Mouse (Mus musculus): ENCODE results near the gene Arglu1. TPM values are rescaled to one million over a fixed set of nuclear protein-coding genes. Genes with fewer than 3 reads are reported as not detected.

Arglu1 gene
- 78.4 and 85.9 TPM in 2 replicates for polyA plus RNA-seq (2014; fragmentation: Nextera tagmentation; extraction: Ambion mirVana)

DNA sequence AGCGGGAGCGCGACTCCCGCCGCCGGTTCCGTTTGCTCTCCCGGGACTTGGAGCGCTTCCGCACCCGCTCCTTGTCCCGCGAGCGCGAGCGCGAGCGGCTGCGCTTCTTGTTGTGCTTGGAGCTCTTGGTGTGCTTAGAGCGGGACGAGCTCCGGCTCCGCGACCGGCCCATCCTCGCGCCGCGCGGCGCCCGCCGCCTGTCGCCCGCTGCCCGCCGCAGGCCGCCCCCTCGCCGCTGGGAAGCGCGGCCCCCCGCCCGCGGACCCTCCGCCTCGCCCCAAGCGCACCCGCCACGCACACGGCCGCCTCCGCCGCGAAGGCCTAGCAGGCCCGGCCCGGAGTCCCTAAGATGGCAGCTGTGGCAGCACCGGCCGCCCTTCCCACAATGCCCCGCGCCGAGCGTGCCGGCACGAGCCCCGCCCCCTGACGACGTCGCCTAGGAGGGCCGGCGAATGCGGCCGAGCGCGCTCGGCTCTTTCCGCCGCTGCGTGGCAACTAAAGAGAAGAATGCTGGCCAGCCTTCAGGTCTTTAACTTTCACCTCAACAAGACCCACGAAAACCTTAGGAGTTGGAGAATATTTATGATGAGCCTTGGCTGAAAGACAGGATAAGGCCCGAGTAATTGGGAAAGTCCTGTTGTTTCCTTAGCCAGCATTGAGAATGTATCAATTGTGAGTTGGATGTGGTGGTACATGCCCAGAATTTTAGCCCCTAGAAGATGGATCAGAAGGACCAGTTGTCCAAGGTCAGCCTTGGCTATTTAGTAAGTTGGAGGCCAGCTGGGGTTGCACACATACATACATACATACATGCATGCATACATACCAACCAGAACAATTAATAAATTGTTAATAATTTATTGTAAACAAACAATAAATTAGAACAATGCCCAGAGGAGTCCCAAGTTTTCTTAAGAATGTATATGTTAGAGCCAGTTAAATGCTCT is at the start of gene Arglu1:
Arglu1 (minus strand) TSS at position 376 of the 947 bp plus-strand sequence.
- H3K27ac ChIP-seq (ENCODE audit: low read depth, low read length): peak within 1 kb of the TSS; percentile 95
- peak within 1 kb of the TSS; percentile 68 for H3K4me3 ChIP-seq (ENCODE audit: low read depth, low read length)
- under 1% methylated on average over 42 of the region's 81 CpGs for WGBS (ENCODE audit: insufficient replicate concordance)
- peak; percentile 93 for ATAC-seq (replicated peaks; ENCODE audit: insufficient number of reproducible peaks, low FRiP score, low TSS enrichment)
- H3K9me3 ChIP-seq (replicated peaks; ENCODE audit: control insufficient read depth, low read length): no peaks in the 10 kb centered on the region
- peaks cover 25% of the 10 kb centered on the region for H3K4me1 ChIP-seq (ENCODE audit: control insufficient read depth, insufficient read depth, low read length)
- no peaks in the 10 kb centered on the region for H3K36me3 ChIP-seq (ENCODE audit: control insufficient read depth, insufficient read depth, low read length)
- no peaks in the 10 kb centered on the region for H3K27me3 ChIP-seq (ENCODE audit: control insufficient read depth, insufficient read depth, low read length)
- peak within 1 kb of the TSS; percentile 90 for H3K4me2 ChIP-seq
- H3K9ac ChIP-seq (ENCODE audit: low read depth, low read length): peak within 1 kb of the TSS; percentile 99

DNA sequence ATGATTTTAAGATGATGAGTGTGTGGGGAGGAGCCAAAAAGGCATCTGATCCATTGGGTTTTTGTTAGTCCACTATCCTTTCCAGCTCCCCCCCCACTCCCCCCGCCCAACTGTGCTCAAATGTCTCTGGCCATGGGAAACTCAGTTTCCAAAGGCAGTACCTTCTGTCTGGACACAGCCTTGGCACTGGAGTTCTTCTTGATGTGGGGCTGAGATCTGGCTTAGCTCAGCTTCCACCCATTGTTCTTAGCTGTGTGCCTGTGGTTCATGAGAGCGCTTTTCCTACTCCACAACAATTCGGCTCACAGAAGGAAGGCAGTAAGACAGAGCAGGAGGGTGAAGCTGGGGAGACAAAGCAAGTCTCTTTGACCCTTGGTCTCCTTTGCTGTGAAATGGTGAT is 47.0 kb upstream of the Arglu1 start:
- no peaks in the 10 kb centered on the region for H3K4me1 ChIP-seq (ENCODE audit: control insufficient read depth, insufficient read depth, low read length)
- H3K27ac ChIP-seq (ENCODE audit: low read depth, low read length): no peak overlapping the region
- no peaks in the 10 kb centered on the region for H3K9me3 ChIP-seq (replicated peaks; ENCODE audit: control insufficient read depth, low read length)
- WGBS (ENCODE audit: insufficient replicate concordance): 62% methylated on average over 3 of the region's 3 CpGs
- no peak for ATAC-seq (replicated peaks; ENCODE audit: insufficient number of reproducible peaks, low FRiP score, low TSS enrichment)
- H3K4me2 ChIP-seq: no peak overlapping the region
- H3K9ac ChIP-seq (ENCODE audit: low read depth, low read length): no peak overlapping the region
- H3K27me3 ChIP-seq (ENCODE audit: control insufficient read depth, insufficient read depth, low read length): no peaks in the 10 kb centered on the region
- H3K4me3 ChIP-seq (ENCODE audit: low read depth, low read length): no peak overlapping the region
- H3K36me3 ChIP-seq (ENCODE audit: control insufficient read depth, insufficient read depth, low read length): no peaks in the 10 kb centered on the region

GRCm38 (mm10) chr8:8736826-8737225 is 46.5 kb upstream of the Arglu1 start:
- Histone ChIP-seq H3K9ac (ENCODE audit: low read depth, low read length) (no peak overlapping the region), H3K9me3 (replicated peaks; ENCODE audit: control insufficient read depth, low read length) (no peaks in the 10 kb centered on the region), H3K27me3 (ENCODE audit: control insufficient read depth, insufficient read depth, low read length) (no peaks in the 10 kb centered on the region), H3K4me1 (ENCODE audit: control insufficient read depth, insufficient read depth, low read length) (no peaks in the 10 kb centered on the region), H3K4me2 (no peak overlapping the region), H3K27ac (ENCODE audit: low read depth, low read length) (no peak overlapping the region), H3K4me3 (ENCODE audit: low read depth, low read length) (no peak overlapping the region), H3K36me3 (ENCODE audit: control insufficient read depth, insufficient read depth, low read length) (no peaks in the 10 kb centered on the region)
- no peak for ATAC-seq (replicated peaks; ENCODE audit: insufficient number of reproducible peaks, low FRiP score, low TSS enrichment)
- WGBS (ENCODE audit: insufficient replicate concordance): 81% methylated on average over 8 of the region's 8 CpGs

GRCm38 (mm10) chr8:8733804-8734203 is 43.5 kb upstream of the Arglu1 start:
- no peak overlapping the region for H3K4me2 ChIP-seq
- H3K4me3 ChIP-seq (ENCODE audit: low read depth, low read length): no peak overlapping the region
- no peaks in the 10 kb centered on the region for H3K27me3 ChIP-seq (ENCODE audit: control insufficient read depth, insufficient read depth, low read length)
- WGBS (ENCODE audit: insufficient replicate concordance): 28% methylated on average over 4 of the region's 4 CpGs
- no peaks in the 10 kb centered on the region for H3K4me1 ChIP-seq (ENCODE audit: control insufficient read depth, insufficient read depth, low read length)
- H3K9me3 ChIP-seq (replicated peaks; ENCODE audit: control insufficient read depth, low read length): no peaks in the 10 kb centered on the region
- H3K27ac ChIP-seq (ENCODE audit: low read depth, low read length): no peak overlapping the region
- ATAC-seq (replicated peaks; ENCODE audit: insufficient number of reproducible peaks, low FRiP score, low TSS enrichment): no peak
- H3K9ac ChIP-seq (ENCODE audit: low read depth, low read length): no peak overlapping the region
- H3K36me3 ChIP-seq (ENCODE audit: control insufficient read depth, insufficient read depth, low read length): no peaks in the 10 kb centered on the region

- WGBS (ENCODE audit: insufficient replicate concordance): 82% methylated on average over 2 of the region's 2 CpGs
- Histone ChIP-seq H3K9ac (ENCODE audit: low read depth, low read length) (no peak overlapping the region), H3K4me2 (no peak overlapping the region), H3K27me3 (ENCODE audit: control insufficient read depth, insufficient read depth, low read length) (no peaks in the 10 kb centered on the region), H3K27ac (ENCODE audit: low read depth, low read length) (no peak overlapping the region), H3K9me3 (replicated peaks; ENCODE audit: control insufficient read depth, low read length) (no peaks in the 10 kb centered on the region), H3K36me3 (ENCODE audit: control insufficient read depth, insufficient read depth, low read length) (no peaks in the 10 kb centered on the region), H3K4me1 (ENCODE audit: control insufficient read depth, insufficient read depth, low read length) (no peaks in the 10 kb centered on the region), H3K4me3 (ENCODE audit: low read depth, low read length) (no peak overlapping the region)
- ATAC-seq (replicated peaks; ENCODE audit: insufficient number of reproducible peaks, low FRiP score, low TSS enrichment): no peak
Observed at GRCm38 (mm10) chr8:8728643-8729042, 38.3 kb upstream of the Arglu1 start.

DNA sequence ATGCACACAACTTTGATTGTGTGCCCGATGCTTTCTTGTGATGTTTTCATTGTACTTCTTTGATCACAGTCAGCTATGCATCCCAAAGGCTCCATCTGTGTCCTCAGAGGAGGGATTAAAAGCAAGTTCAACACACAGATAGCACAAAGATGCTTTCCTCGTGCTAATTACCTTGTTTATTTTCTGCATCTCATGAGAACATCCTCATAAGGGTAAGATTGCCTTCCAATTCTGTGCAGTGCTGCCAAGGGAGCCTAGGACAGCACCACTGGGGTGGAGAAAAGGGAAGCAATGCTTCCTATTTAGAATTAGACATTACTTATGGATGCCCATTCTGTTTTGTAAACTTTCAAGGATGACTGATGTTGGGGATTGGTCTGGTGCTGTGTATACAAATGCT is 36.2 kb upstream of the Arglu1 start:
- Histone ChIP-seq H3K9me3 (replicated peaks; ENCODE audit: control insufficient read depth, low read length) (no peaks in the 10 kb centered on the region), H3K4me2 (no peak overlapping the region), H3K27me3 (ENCODE audit: control insufficient read depth, insufficient read depth, low read length) (no peaks in the 10 kb centered on the region), H3K4me3 (ENCODE audit: low read depth, low read length) (no peak overlapping the region), H3K9ac (ENCODE audit: low read depth, low read length) (no peak overlapping the region), H3K4me1 (ENCODE audit: control insufficient read depth, insufficient read depth, low read length) (no peaks in the 10 kb centered on the region), H3K27ac (ENCODE audit: low read depth, low read length) (no peak overlapping the region), H3K36me3 (ENCODE audit: control insufficient read depth, insufficient read depth, low read length) (no peaks in the 10 kb centered on the region)
- no peak for ATAC-seq (replicated peaks; ENCODE audit: insufficient number of reproducible peaks, low FRiP score, low TSS enrichment)
- WGBS (ENCODE audit: insufficient replicate concordance): 69% methylated on average over 2 of the region's 2 CpGs

GRCm38 (mm10) chr8:8704813-8705212 is 14.5 kb upstream of the Arglu1 start:
- Histone ChIP-seq H3K27me3 (ENCODE audit: control insufficient read depth, insufficient read depth, low read length) (no peaks in the 10 kb centered on the region), H3K9ac (ENCODE audit: low read depth, low read length) (no peak overlapping the region), H3K4me1 (ENCODE audit: control insufficient read depth, insufficient read depth, low read length) (no peaks in the 10 kb centered on the region), H3K4me3 (ENCODE audit: low read depth, low read length) (no peak overlapping the region), H3K27ac (ENCODE audit: low read depth, low read length) (no peak overlapping the region), H3K9me3 (replicated peaks; ENCODE audit: control insufficient read depth, low read length) (no peaks in the 10 kb centered on the region), H3K36me3 (ENCODE audit: control insufficient read depth, insufficient read depth, low read length) (no peaks in the 10 kb centered on the region), H3K4me2 (no peak overlapping the region)
- no peak for ATAC-seq (replicated peaks; ENCODE audit: insufficient number of reproducible peaks, low FRiP score, low TSS enrichment)
- WGBS (ENCODE audit: insufficient replicate concordance): 58% methylated on average over 9 of the region's 9 CpGs

- Histone ChIP-seq H3K36me3 (ENCODE audit: control insufficient read depth, insufficient read depth, low read length) (no peaks in the 10 kb centered on the region), H3K9ac (ENCODE audit: low read depth, low read length) (no peak overlapping the region), H3K4me2 (no peak overlapping the region), H3K4me3 (ENCODE audit: low read depth, low read length) (no peak overlapping the region), H3K27me3 (ENCODE audit: control insufficient read depth, insufficient read depth, low read length) (no peaks in the 10 kb centered on the region), H3K4me1 (ENCODE audit: control insufficient read depth, insufficient read depth, low read length) (no peaks in the 10 kb centered on the region), H3K27ac (ENCODE audit: low read depth, low read length) (no peak overlapping the region), H3K9me3 (replicated peaks; ENCODE audit: control insufficient read depth, low read length) (no peaks in the 10 kb centered on the region)
- ATAC-seq (replicated peaks; ENCODE audit: insufficient number of reproducible peaks, low FRiP score, low TSS enrichment): no peak
- 70% methylated on average over 2 of the region's 2 CpGs for WGBS (ENCODE audit: insufficient replicate concordance)
Observed at GRCm38 (mm10) chr8:8703668-8704067, 13.3 kb upstream of the Arglu1 start.

DNA sequence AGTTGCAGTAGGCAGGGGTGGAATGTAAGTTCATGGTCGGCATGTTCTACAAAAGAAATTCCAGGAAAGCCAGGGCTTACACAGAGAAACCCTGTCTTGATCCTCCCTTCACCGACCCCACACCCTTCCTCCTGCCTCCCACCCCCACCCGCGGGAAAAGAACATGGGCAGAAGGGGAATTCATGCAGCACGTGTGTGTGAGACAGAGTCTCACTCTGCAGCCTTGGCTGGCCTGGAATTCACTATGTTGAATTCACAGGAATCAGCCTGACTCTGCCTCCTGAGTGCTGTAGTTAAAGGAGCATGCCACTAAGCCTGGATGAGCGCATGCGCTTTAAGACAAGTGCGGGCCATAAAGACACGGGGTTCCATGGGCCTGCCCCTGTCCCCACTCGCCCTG is 10.5 kb upstream of the Arglu1 start:
- ATAC-seq (replicated peaks; ENCODE audit: insufficient number of reproducible peaks, low FRiP score, low TSS enrichment): no peak
- WGBS (ENCODE audit: insufficient replicate concordance): 85% methylated on average over 10 of the region's 10 CpGs

More for the DNA sequence above, 10.5 kb upstream of the Arglu1 start:
- Histone ChIP-seq H3K4me3 (ENCODE audit: low read depth, low read length) (no peak overlapping the region), H3K27ac (ENCODE audit: low read depth, low read length) (no peak overlapping the region), H3K9me3 (replicated peaks; ENCODE audit: control insufficient read depth, low read length) (no peaks in the 10 kb centered on the region), H3K4me2 (no peak overlapping the region), H3K36me3 (ENCODE audit: control insufficient read depth, insufficient read depth, low read length) (no peaks in the 10 kb centered on the region), H3K9ac (ENCODE audit: low read depth, low read length) (no peak overlapping the region), H3K4me1 (ENCODE audit: control insufficient read depth, insufficient read depth, low read length) (no peaks in the 10 kb centered on the region), H3K27me3 (ENCODE audit: control insufficient read depth, insufficient read depth, low read length) (no peaks in the 10 kb centered on the region)

Measured in heart, embryonic 11.5 days (tissue).